Mouse (Mus musculus) heart, embryonic 14.5 days (tissue): ENCODE data around the gene Lrrc31. TPM values are rescaled to one million over a fixed set of nuclear protein-coding genes. Genes with fewer than 3 reads are reported as not detected.

Source experiments
- ATAC-seq: fragments of 200-750 bp; cut with Nextera tagmentation; 2 replicates; pipeline ENCODE4 v1.8.0; 2017; ENCODE audit warnings: low read depth, moderate TSS enrichment; ENCODE audit not compliant: insufficient number of reproducible peaks, insufficient read depth, low FRiP score
- H3K27ac ChIP-seq, 2 experiments: fragments of 200-500 bp in 1 of 2; fragments of 300-500 bp in 1 of 2; sonication (generic) in 1 of 2; replicated peaks in 1 of 2; 2 replicates each; pipeline ENCODE4 v1.5.1; 2012 to 2014; ENCODE audit warnings: low read depth in 2 of 2, low read length in 2 of 2, control low read depth in 1 of 2, mild to moderate bottlenecking in 1 of 2, mixed read lengths in 1 of 2; ENCODE audit not compliant: control insufficient read depth in 1 of 2, insufficient read depth in 1 of 2
- H3K27me3 ChIP-seq: fragments of 300-500 bp; sonication (generic); 2 replicates; pipeline ENCODE4 v1.6.1; 2014; ENCODE audit warnings: mild to moderate bottlenecking, low read length, control low read depth; ENCODE audit not compliant: control insufficient read depth, insufficient read depth
- H3K36me3 ChIP-seq: fragments of 300-500 bp; sonication (generic); 2 replicates; pipeline ENCODE4 v1.6.1; 2014; ENCODE audit warnings: mild to moderate bottlenecking, control low read depth, low read length, mixed read lengths; ENCODE audit not compliant: control insufficient read depth, insufficient read depth
- H3K4me1 ChIP-seq, 2 experiments: fragments of 200-500 bp in 1 of 2; fragments of 300-500 bp in 1 of 2; sonication (generic) in 1 of 2; 2 replicates each; pipeline ENCODE4 v1.6.1; 2012 to 2014; ENCODE audit warnings: low read length in 2 of 2, control low read depth in 1 of 2, mixed read lengths in 1 of 2; ENCODE audit not compliant: control insufficient read depth in 2 of 2, insufficient read depth in 2 of 2
- H3K4me2 ChIP-seq: fragments of 300-500 bp; sonication (generic); 2 replicates; pipeline ENCODE4 v1.6.1; 2014; ENCODE audit warnings: mild to moderate bottlenecking, low read length
- H3K4me3 ChIP-seq, 2 experiments: fragments of 200-500 bp in 1 of 2; fragments of 300-500 bp in 1 of 2; sonication (generic) in 1 of 2; 2 replicates each; pipeline ENCODE4 v1.5.1; 2012 to 2014; ENCODE audit warnings: low read length in 2 of 2, mild to moderate bottlenecking in 2 of 2, control low read depth in 1 of 2, low read depth in 1 of 2, moderate library complexity in 1 of 2; ENCODE audit not compliant: control insufficient read depth in 1 of 2, insufficient read depth in 1 of 2
- H3K9ac ChIP-seq: fragments of 300-500 bp; sonication (generic); 2 replicates; pipeline ENCODE4 v1.6.1; 2014; ENCODE audit warnings: mild to moderate bottlenecking, low read length
- H3K9me3 ChIP-seq: fragments of 300-500 bp; sonication (generic); 2 replicates; pipeline ENCODE4 v1.6.1; 2016; ENCODE audit warnings: low read length, control low read depth; ENCODE audit not compliant: control insufficient read depth
- WGBS: fragments of 180-500 bp; shearing (Covaris S2); extraction: QIAGEN DNeasy Blood & Tissue Kit; methylation state at CpG from one replicate; pipeline ENCODE4 v1.1.7; 2014; 5-methylcytosine and 5-hydroxymethylcytosine counted together
- polyA plus RNA-seq: library from polyadenylated mRNA; unstranded; fragments of >200 nt; fragmentation: Nextera tagmentation; extraction: Ambion mirVana; gene quantifications from 2 replicates; pipeline ENCODE4 v1.2.1, GENCODE M21; 2014

Gene Lrrc31
- polyA plus RNA-seq, 1 experiment from 2014 or later, result not detected

DNA sequence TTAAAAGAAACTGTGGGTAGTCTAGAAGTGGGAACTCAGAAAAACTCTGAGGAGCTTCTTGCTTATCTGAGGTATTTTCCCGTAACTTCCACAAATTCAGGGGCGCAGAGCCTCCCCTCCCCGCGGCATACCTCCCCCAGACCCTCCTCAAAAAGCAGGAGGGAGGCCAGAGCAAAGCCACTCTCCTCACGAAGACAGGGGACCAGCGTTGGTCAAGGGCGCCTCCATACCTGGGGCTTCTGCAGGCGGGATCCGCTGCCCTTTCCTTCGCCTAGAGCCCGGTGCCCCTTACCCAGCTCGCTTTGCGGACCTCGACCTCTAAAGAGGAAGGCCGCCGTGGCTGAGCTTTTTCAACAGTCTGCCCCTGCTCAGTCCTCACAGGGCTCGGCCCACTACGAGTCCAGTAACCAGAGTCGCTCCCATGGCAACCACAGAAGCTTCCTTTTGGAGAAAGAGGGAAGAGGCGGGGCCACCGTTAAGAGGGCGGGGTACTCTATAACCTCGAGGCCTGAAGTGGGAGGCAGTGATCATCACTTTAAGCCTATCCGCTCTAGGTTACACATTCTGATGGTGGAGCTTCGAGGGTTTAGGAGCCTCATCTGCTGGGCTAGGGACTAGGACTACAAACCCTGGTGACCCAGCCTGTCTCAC, 52.1 kb downstream of the Lrrc31 start, which contains the start of gene Lrrc34:
Gene Lrrc34 (minus strand): TSS at position 430 of the 651 bp plus-strand sequence.
- H3K36me3 ChIP-seq, result no peaks in the 10 kb centered on the region
- H3K9ac ChIP-seq, result peak within 1 kb of the TSS; percentile 69
- H3K9me3 ChIP-seq, result no peaks in the 10 kb centered on the region
- ATAC-seq, result peak; percentile 73; the same call in 1 of the 2 replicates
- H3K27ac ChIP-seq, result no peak within 1 kb of the TSS
- H3K4me3 ChIP-seq, result peak within 1 kb of the TSS; percentile 40 to 46
- H3K4me1 ChIP-seq, result peaks cover 6 to 13% of the 10 kb centered on the region in 2 experiments
- peaks cover 25% of the 10 kb centered on the region for H3K27me3 ChIP-seq
- H3K4me2 ChIP-seq, result peak within 1 kb of the TSS; percentile 78
- WGBS, result 3% methylated on average over 25 of the region's 25 CpGs

DNA sequence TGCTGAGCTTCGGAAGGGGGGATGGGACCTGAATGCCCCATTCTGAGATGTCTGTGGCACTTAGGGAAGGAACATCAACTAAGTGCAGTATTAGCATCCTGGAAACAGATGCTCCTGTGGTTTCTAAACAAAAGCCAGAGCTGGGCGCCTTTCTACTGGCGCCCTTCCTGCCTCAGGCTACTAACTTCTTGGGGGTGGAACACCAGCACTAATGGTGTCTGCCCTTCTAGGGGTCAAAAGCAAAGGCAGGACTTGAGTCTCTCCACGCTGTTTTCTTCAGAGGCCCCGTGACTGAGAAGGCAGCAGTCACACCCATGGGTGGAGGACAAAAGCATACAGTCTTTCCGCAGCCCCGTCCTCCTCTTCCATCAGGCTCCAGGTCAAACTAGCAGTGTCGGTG, 52.9 kb downstream of the Lrrc31 start:
- H3K4me3 ChIP-seq, result no peak overlapping the region

DNA sequence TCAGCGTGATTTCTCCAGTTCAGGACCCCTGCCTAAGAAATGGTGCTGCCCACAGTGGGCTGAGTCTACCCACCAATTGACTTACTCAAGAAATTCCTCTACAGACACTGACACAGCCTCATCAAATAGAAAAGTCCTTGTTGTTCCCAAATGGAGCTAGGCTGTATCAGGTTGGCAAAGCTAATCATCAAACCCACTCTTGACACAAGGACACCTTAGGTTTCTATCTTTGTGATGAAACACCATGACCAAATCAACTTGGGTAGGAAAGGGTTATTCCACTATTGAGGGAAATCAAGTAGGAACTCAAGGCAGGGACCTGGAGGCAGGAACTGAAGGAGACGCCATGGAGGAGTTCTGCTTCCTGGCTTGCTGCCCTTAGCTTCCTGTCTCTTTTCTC, 55.4 kb downstream of the Lrrc31 start, which contains the start of gene Lrriq4:
Gene Lrriq4 (plus strand): TSS at position 301 of the 400 bp plus-strand sequence.
- H3K4me3 ChIP-seq, result no peak within 1 kb of the TSS
- H3K27me3 ChIP-seq, result peaks cover 1% of the 10 kb centered on the region
- H3K36me3 ChIP-seq, result no peaks in the 10 kb centered on the region
- no peak within 1 kb of the TSS for H3K27ac ChIP-seq
- WGBS, result 64% methylated on average over 2 of the region's 2 CpGs
- H3K9me3 ChIP-seq, result no peaks in the 10 kb centered on the region
- no peak within 1 kb of the TSS for H3K9ac ChIP-seq
- H3K4me1 ChIP-seq, result peaks cover 0 to 8% of the 10 kb centered on the region in 2 experiments; a peak in 2 of 4 replicates
- ATAC-seq, result no peak
- H3K4me2 ChIP-seq, result no peak within 1 kb of the TSS

More for the DNA sequence above, 52.9 kb downstream of the Lrrc31 start:
- 50% methylated on average over 8 of the region's 8 CpGs for WGBS
- H3K27ac ChIP-seq, result no peak overlapping the region
- H3K4me2 ChIP-seq, result no peak overlapping the region
- ATAC-seq, result no peak
- H3K4me1 ChIP-seq, result peaks cover 6 to 13% of the 10 kb centered on the region in 2 experiments
- peaks cover 22% of the 10 kb centered on the region for H3K27me3 ChIP-seq
- H3K9me3 ChIP-seq, result no peaks in the 10 kb centered on the region
- no peaks in the 10 kb centered on the region for H3K36me3 ChIP-seq
- no peak overlapping the region for H3K9ac ChIP-seq

DNA sequence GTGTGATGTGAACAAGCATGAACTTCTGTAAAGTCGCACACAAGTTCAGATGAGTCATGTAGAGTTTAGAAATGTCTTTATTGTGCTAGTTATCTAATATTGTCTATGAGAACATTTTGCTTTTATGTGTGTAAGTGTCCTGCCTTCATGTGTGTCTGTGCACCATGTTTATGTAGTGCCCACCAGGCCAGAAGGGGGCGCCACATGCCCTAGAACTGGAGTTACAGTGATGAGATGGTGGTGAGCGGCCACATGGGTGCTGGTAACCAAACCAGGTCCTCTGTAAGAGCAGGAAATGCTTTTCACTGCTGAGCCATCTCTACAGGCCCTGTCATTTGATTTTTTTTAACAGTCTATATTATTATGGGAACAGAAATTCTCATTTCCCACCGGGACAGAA, 64.0 kb downstream of the Lrrc31 start:
- 79% methylated on average over 4 of the region's 4 CpGs for WGBS
- no peak overlapping the region for H3K4me2 ChIP-seq
- no peaks in the 10 kb centered on the region; the same call in 1 of the 2 replicates for H3K9me3 ChIP-seq
- H3K36me3 ChIP-seq, result no peaks in the 10 kb centered on the region
- no peak overlapping the region for H3K27ac ChIP-seq
- H3K4me3 ChIP-seq, result no peak overlapping the region
- H3K27me3 ChIP-seq, result no peaks in the 10 kb centered on the region
- no peak overlapping the region for H3K9ac ChIP-seq
- no peak for ATAC-seq
- H3K4me1 ChIP-seq, result no peaks in the 10 kb centered on the region

DNA sequence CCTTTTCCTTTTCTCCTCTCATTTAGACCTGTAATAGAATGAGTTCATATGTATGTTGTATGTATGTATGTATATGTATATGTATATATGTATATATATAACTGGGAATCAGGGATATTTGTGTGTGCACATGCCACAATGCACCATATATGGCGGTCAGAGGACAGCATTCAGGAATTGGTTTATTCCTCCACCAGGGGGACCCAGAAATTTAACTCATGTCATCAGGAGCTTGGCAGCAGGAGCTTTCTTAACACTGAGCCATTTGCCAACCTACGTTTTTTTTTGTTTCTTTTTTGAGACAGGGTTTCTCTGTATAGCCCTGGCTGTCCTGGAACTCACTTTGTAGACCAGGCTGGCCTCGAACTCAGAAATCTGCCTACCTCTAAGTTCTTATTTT, 66.0 kb downstream of the Lrrc31 start:
- Histone ChIP-seq H3K9me3 (no peaks in the 10 kb centered on the region; the same call in 1 of the 2 replicates), H3K27ac (no peak overlapping the region), H3K9ac (no peak overlapping the region), H3K4me1 (no peaks in the 10 kb centered on the region), H3K27me3 (no peaks in the 10 kb centered on the region), H3K36me3 (no peaks in the 10 kb centered on the region), H3K4me2 (no peak overlapping the region), H3K4me3 (no peak overlapping the region)
- no peak for ATAC-seq
- WGBS, result 55% methylated on average over 3 of the region's 3 CpGs

Other genes starting within 250 kb of the Lrrc31 start
- 23.0 and 24.1 TPM in 2 replicates for gene Mecom, start 151.8 kb downstream of the Lrrc31 start, polyA plus RNA-seq
- gene Actrt3, start 99.9 kb downstream of the Lrrc31 start, polyA plus RNA-seq, result not detected in 2 replicates
- gene Mynn, start 97.8 kb downstream of the Lrrc31 start, polyA plus RNA-seq, result 23.4 and 25.9 TPM in 2 replicates
- 0.11 TPM in 1 of 2 replicates, not detected in the other for gene Lrriq4, start 55.3 kb downstream of the Lrrc31 start, polyA plus RNA-seq
- gene Lrrc34, start 52.0 kb downstream of the Lrrc31 start, polyA plus RNA-seq, result 0.27 and 0.68 TPM in 2 replicates
- gene Samd7, start 46.5 kb upstream of the Lrrc31 start, polyA plus RNA-seq, result not detected in 2 replicates
- gene Sec62, start 93.0 kb upstream of the Lrrc31 start, polyA plus RNA-seq, result 68.7 and 72.3 TPM in 2 replicates
- 1.6 and 2.3 TPM in 2 replicates for gene Gpr160, start 156.1 kb upstream of the Lrrc31 start, polyA plus RNA-seq